Comparison of ENCODE assay signal across 9 mouse cellular contexts in the genomic region with DNA sequence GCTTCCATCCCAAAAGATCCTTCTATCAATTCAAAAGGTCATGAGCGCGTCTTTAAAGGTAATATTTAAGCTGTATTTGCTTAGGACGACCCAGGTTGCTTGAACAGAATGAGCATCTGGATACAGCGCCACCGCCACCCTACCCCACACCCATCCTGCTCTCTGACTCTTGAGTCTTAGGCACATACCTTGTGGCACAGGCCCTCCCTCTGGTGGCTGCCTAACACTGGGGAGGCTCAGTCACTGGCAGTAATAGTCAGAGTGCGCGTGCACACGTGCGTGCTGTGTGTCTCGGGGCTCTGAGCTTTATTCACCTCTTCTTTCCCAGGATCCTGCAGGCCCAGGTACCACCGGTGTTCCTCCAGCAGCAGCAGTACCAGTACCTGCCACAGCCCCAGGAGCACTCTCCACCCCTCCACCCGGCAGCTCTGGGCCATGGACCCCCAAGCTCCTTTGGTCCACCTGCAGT. TPM values are rescaled to one million over a fixed set of nuclear protein-coding genes. Genes with fewer than 3 reads are reported as not detected.
DNase-seq lines count a peak whose midpoint lies in the region; ATAC-seq lines count a peak whose summit lies in the region.
"Had no signal": no experiment of that assay in that cellular context is flagged by ENCODE, and none has a peak within 500 bp of the region (broad histone marks: within the 10 kb centered on the region; RNA-seq: fewer than 3 reads in every experiment).

No protein-coding gene starts in this region.

- H3K9me3 ChIP-seq in kidney, embryonic 14.5 days (ENCODE audit: control insufficient read depth, low read length) = no peaks in the 10 kb centered on the region
- no peaks in the 10 kb centered on the region for H3K9me3 ChIP-seq in forebrain, embryonic 11.5 days (ENCODE audit: control insufficient read depth, low read length)
- no peaks in the 10 kb centered on the region for H3K9me3 ChIP-seq in kidney, embryonic 15.5 days (replicated peaks)
- no peaks in the 10 kb centered on the region for H3K9me3 ChIP-seq in neural tube, embryonic 13.5 days

- H3K4me1 ChIP-seq in kidney, embryonic 14.5 days (ENCODE audit: control insufficient read depth, insufficient read depth, low read length) = peaks cover 74% of the 10 kb centered on the region
- H3K4me1 ChIP-seq in forebrain, embryonic 11.5 days (replicated peaks; ENCODE audit: control insufficient read depth, insufficient read depth, low read length) = peaks cover 67% of the 10 kb centered on the region
- peaks cover 93% of the 10 kb centered on the region for H3K4me1 ChIP-seq in kidney, embryonic 15.5 days
- H3K4me1 ChIP-seq in neural tube, embryonic 13.5 days (replicated peaks) = peaks cover 91% of the 10 kb centered on the region

- peaks cover 79% of the 10 kb centered on the region for H3K36me3 ChIP-seq in kidney, embryonic 14.5 days (ENCODE audit: control insufficient read depth, insufficient read depth, low read length)
- H3K36me3 ChIP-seq in forebrain, embryonic 11.5 days (ENCODE audit: control insufficient read depth, insufficient read depth, low read length) = peaks cover 27% of the 10 kb centered on the region; the same call in 1 of the 2 replicates
- peaks cover 79% of the 10 kb centered on the region for H3K36me3 ChIP-seq in kidney, embryonic 15.5 days
- H3K36me3 ChIP-seq in neural tube, embryonic 13.5 days = peaks cover 79% of the 10 kb centered on the region

- no peak overlapping the region for H3K4me3 ChIP-seq in kidney, embryonic 14.5 days (ENCODE audit: low read length)
- H3K4me3 ChIP-seq in forebrain, embryonic 11.5 days (ENCODE audit: low read depth, low read length) = no peak overlapping the region
- 0 out of 2 replicates have a peak overlapping the region, but pooled peaks have one; percentile 77 for H3K4me3 ChIP-seq in kidney, embryonic 15.5 days (replicated peaks)
- peak overlapping the region; percentile 95 for H3K4me3 ChIP-seq in neural tube, embryonic 13.5 days

- no peak overlapping the region; the same call in 1 of the 2 replicates for H3K27ac ChIP-seq in kidney, embryonic 14.5 days (ENCODE audit: low read depth, low read length)
- H3K27ac ChIP-seq in forebrain, embryonic 11.5 days (ENCODE audit: low read depth, low read length) = peak overlapping the region; percentile 58; the same call in 1 of the 2 replicates
- peak overlapping the region; percentile 95 for H3K27ac ChIP-seq in kidney, embryonic 15.5 days
- peak overlapping the region; percentile 99 for H3K27ac ChIP-seq in neural tube, embryonic 13.5 days (replicated peaks)

- no peak overlapping the region for H3K9ac ChIP-seq in kidney, embryonic 14.5 days (ENCODE audit: low read depth, low read length)
- H3K9ac ChIP-seq in forebrain, embryonic 11.5 days (ENCODE audit: low read length) = peak overlapping the region; percentile 12; the same call in 1 of the 2 replicates
- 0 out of 2 replicates have a peak overlapping the region, but pooled peaks have one; percentile 7 for H3K9ac ChIP-seq in kidney, embryonic 15.5 days
- peak overlapping the region; percentile 100 for H3K9ac ChIP-seq in neural tube, embryonic 13.5 days

- DNase-seq in kidney, adult 11 months = peak; percentile 65
- DNase-seq in forebrain, embryonic 11.5 days (ENCODE audit: low spot score) = no peak
- DNase-seq in thymus, postnatal 0 days (ENCODE audit: low spot score) = no peak
- no peak for DNase-seq in ovary, postnatal 36 days (ENCODE audit: low spot score)
- no peak for DNase-seq in spleen, postnatal 4 days (ENCODE audit: low spot score in 2 of 2)

- no peak overlapping the region for H3K4me2 ChIP-seq in kidney, embryonic 14.5 days (replicated peaks; ENCODE audit: low read depth, low read length)
- H3K4me2 ChIP-seq in forebrain, embryonic 11.5 days (ENCODE audit: low read depth, low read length, severe bottlenecking) = no peak overlapping the region
- no peak overlapping the region for H3K4me2 ChIP-seq in kidney, embryonic 15.5 days
- H3K4me2 ChIP-seq in neural tube, embryonic 13.5 days = peak overlapping the region; percentile 99

- no peak for ATAC-seq in kidney, embryonic 14.5 days (ENCODE audit: low FRiP score, low TSS enrichment)
- ATAC-seq in forebrain, embryonic 11.5 days (replicated peaks; ENCODE audit: low FRiP score) = no peak
- ATAC-seq in kidney, embryonic 15.5 days (replicated peaks; ENCODE audit: low FRiP score) = no peak
- no peak; the same call in 1 of the 2 replicates for ATAC-seq in neural tube, embryonic 13.5 days (ENCODE audit: low read depth)

- WGBS in kidney, embryonic 14.5 days = 83% methylated on average over 12 of the region's 12 CpGs
- WGBS in forebrain, embryonic 11.5 days = 77% methylated on average over 12 of the region's 12 CpGs
- WGBS in kidney, embryonic 15.5 days = 86% methylated on average over 12 of the region's 12 CpGs
- WGBS in neural tube, embryonic 13.5 days = 72% methylated on average over 12 of the region's 12 CpGs

- H3K27me3 ChIP-seq in kidney, embryonic 14.5 days (ENCODE audit: control insufficient read depth, insufficient read depth, low read length) = no peaks in the 10 kb centered on the region
- no peaks in the 10 kb centered on the region for H3K27me3 ChIP-seq in forebrain, embryonic 11.5 days (ENCODE audit: control insufficient read depth, insufficient read depth, low read length)
- no peaks in the 10 kb centered on the region for H3K27me3 ChIP-seq in kidney, embryonic 15.5 days
- no peaks in the 10 kb centered on the region for H3K27me3 ChIP-seq in neural tube, embryonic 13.5 days
- H3K27me3 ChIP-seq: Patski had no signal

RNA-seq across cellular contexts. Expression of gene Amotl2, which starts 6.8 kb away (rescaled TPM):
- 20.8 and 30.1 TPM in 2 replicates for polyA plus RNA-seq in kidney, embryonic 14.5 days (2014; fragmentation: Nextera tagmentation; extraction: Ambion mirVana)
- 72.4 and 73.4 TPM in 2 replicates for polyA plus RNA-seq in forebrain, embryonic 11.5 days (2014; fragmentation: Nextera tagmentation; extraction: Ambion mirVana)
- polyA plus RNA-seq in kidney, embryonic 15.5 days (2015; fragmentation: Nextera tagmentation; extraction: Ambion mirVana) = 43.3 and 45.1 TPM in 2 replicates
- polyA plus RNA-seq in neural tube, embryonic 13.5 days (2015; fragmentation: Nextera tagmentation; extraction: Ambion mirVana) = 59.3 and 69.6 TPM in 2 replicates
- 4.9 and 6.4 TPM in 2 replicates for polyA plus RNA-seq in thymus, postnatal 0 days (2015; fragmentation: Nextera tagmentation; extraction: Ambion mirVana)

Comparison
In these comparisons a context has a peak if more than half of its experiments do, and no peak if none do; other contexts are left out.
1. H3K4me3 ChIP-seq: peak in kidney, embryonic 15.5 days (single experiment) and neural tube, embryonic 13.5 days (single experiment); none in kidney, embryonic 14.5 days (single experiment) and forebrain, embryonic 11.5 days (single experiment).